Mouse (Mus musculus): Measurements from ENCODE around the gene Rere. TPM values are rescaled to one million over a fixed set of nuclear protein-coding genes. Genes with fewer than 3 reads are reported as not detected.

Rere gene
- polyA plus RNA-seq, 1 experiment: 58.8 TPM

DNA sequence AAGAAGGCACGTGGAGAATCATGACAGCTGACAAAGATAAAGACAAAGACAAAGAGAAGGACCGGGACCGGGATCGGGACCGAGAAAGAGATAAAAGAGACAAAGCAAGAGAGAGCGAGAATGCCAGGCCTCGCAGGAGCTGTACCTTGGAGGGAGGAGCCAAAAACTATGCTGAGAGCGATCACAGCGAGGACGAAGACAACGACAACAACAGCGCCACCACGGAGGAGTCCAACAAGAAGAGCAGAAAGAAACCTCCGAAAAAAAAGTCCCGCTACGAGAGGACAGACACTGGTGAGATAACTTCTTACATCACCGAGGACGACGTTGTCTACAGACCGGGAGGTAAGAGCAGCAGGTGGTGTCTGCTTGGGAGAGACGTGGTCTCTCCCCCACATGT, 124.9 kb downstream of the Rere start:
- no peaks in the 10 kb centered on the region; the same call in 1 of the 2 replicates for H3K36me3 ChIP-seq (ENCODE audit: control insufficient read depth, insufficient read depth, low read length)
- no peak for DNase-seq
- WGBS: 68% methylated on average over 21 of the region's 21 CpGs
- H3K4me3 ChIP-seq (ENCODE audit: insufficient read depth, low read depth, low read length): no peak overlapping the region
- H3K27me3 ChIP-seq (replicated peaks; ENCODE audit: control insufficient read depth, insufficient read depth, low read length): no peaks in the 10 kb centered on the region
- TF ChIP-seq CTCF (conservative IDR thresholded peaks at IDR 0.05; ENCODE audit: insufficient read depth, insufficient read length, low read depth, low read length): no peak; the same call in 1 of the 2 replicates
- no peak for TF ChIP-seq POLR2A (IDR thresholded peaks at IDR 0.05; ENCODE audit: low read depth, low read length)
- peaks cover 36% of the 10 kb centered on the region for H3K4me1 ChIP-seq (ENCODE audit: control insufficient read depth, insufficient read depth, low read length)
- no peak overlapping the region for H3K27ac ChIP-seq (ENCODE audit: insufficient read depth, low read depth, low read length)

DNA sequence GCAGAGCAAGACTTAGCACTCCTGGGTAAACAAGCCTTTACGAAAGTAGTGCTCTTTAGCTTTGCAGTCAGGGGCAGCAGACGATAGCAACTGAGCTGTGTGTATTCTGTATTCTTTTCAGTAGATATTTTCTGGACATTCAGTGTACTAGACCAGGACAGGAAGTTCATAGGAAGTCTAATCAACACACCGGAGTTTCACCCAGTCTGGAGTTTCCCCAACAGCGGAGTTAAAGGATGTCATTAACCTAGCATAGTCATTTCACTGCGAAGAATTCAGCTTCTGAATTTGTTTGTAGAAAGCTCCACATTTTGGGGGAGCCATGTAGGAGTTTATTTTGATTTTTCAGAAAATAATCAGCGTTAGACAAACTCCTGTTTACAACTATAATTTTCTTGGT, 125.4 kb downstream of the Rere start:
- H3K4me3 ChIP-seq (ENCODE audit: insufficient read depth, low read depth, low read length): no peak overlapping the region
- no peak overlapping the region for H3K27ac ChIP-seq (ENCODE audit: insufficient read depth, low read depth, low read length)
- 69% methylated on average over 6 of the region's 6 CpGs for WGBS

DNA sequence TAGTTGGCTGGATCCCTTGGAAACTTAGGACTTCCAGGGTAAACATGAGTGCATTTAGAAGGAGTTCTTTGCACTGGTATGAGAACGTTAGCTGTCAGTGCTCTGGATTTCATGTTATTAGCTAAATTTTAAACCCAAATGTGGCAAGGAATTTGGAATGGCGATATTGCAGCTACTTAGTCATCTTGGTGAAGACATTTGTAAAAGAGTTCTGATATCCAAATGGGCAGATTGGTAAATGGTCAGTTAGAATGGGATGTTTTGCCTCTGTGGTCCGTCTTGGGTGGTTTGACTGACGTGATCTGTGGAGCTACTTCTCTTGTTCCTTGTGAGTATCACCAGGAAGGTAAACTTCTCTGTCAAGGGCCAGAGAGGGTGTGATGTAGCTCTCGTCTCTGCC, 132.8 kb downstream of the Rere start:
- 46% methylated on average over 5 of the region's 5 CpGs for WGBS
- no peak for TF ChIP-seq CTCF (conservative IDR thresholded peaks at IDR 0.05; ENCODE audit: insufficient read depth, insufficient read length, low read depth, low read length)
- no peak for TF ChIP-seq POLR2A (IDR thresholded peaks at IDR 0.05; ENCODE audit: low read depth, low read length)
- Histone ChIP-seq H3K4me1 (ENCODE audit: control insufficient read depth, insufficient read depth, low read length) (peaks cover 27% of the 10 kb centered on the region), H3K4me3 (ENCODE audit: insufficient read depth, low read depth, low read length) (no peak overlapping the region), H3K27me3 (replicated peaks; ENCODE audit: control insufficient read depth, insufficient read depth, low read length) (no peaks in the 10 kb centered on the region), H3K27ac (ENCODE audit: insufficient read depth, low read depth, low read length) (peak overlapping the region; percentile 96), H3K36me3 (ENCODE audit: control insufficient read depth, insufficient read depth, low read length) (no peaks in the 10 kb centered on the region)
- DNase-seq: peak; percentile 63

More for the DNA sequence above, 125.4 kb downstream of the Rere start:
- DNase-seq: no peak
- TF ChIP-seq CTCF (conservative IDR thresholded peaks at IDR 0.05; ENCODE audit: insufficient read depth, insufficient read length, low read depth, low read length) (no peak), POLR2A (IDR thresholded peaks at IDR 0.05; ENCODE audit: low read depth, low read length) (no peak)
- H3K4me1 ChIP-seq (ENCODE audit: control insufficient read depth, insufficient read depth, low read length): peaks cover 32% of the 10 kb centered on the region
- H3K27me3 ChIP-seq (replicated peaks; ENCODE audit: control insufficient read depth, insufficient read depth, low read length): no peaks in the 10 kb centered on the region
- no peaks in the 10 kb centered on the region; the same call in 1 of the 2 replicates for H3K36me3 ChIP-seq (ENCODE audit: control insufficient read depth, insufficient read depth, low read length)

DNA sequence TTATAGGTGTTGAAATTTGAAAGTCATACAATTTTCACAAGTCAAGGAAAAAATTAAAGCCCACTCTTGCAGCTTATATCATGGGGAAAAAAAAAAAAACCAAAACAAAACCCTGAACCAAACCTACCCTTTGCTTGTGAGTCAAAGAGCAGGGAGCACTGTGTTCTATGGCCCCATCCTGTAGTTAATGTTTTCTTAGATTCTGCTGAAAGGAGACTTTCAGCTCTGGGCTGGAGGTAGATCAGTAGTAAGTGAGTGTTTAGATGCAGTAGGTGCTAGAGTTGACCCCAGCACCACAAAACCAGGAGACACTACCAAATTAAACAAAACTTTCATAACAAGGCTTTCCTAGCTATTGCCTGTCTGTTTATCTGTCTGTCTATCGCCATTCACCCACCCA, 133.3 kb downstream of the Rere start:
- 59% methylated on average over 1 of the region's 1 CpGs for WGBS
- Histone ChIP-seq H3K36me3 (ENCODE audit: control insufficient read depth, insufficient read depth, low read length) (no peaks in the 10 kb centered on the region), H3K27me3 (replicated peaks; ENCODE audit: control insufficient read depth, insufficient read depth, low read length) (no peaks in the 10 kb centered on the region), H3K27ac (ENCODE audit: insufficient read depth, low read depth, low read length) (peak overlapping the region; percentile 96), H3K4me3 (ENCODE audit: insufficient read depth, low read depth, low read length) (no peak overlapping the region), H3K4me1 (ENCODE audit: control insufficient read depth, insufficient read depth, low read length) (peaks cover 27% of the 10 kb centered on the region)
- peak; percentile 84 for DNase-seq
- no peak for TF ChIP-seq POLR2A (IDR thresholded peaks at IDR 0.05; ENCODE audit: low read depth, low read length)
- no peak for TF ChIP-seq CTCF (conservative IDR thresholded peaks at IDR 0.05; ENCODE audit: insufficient read depth, insufficient read length, low read depth, low read length)

DNA sequence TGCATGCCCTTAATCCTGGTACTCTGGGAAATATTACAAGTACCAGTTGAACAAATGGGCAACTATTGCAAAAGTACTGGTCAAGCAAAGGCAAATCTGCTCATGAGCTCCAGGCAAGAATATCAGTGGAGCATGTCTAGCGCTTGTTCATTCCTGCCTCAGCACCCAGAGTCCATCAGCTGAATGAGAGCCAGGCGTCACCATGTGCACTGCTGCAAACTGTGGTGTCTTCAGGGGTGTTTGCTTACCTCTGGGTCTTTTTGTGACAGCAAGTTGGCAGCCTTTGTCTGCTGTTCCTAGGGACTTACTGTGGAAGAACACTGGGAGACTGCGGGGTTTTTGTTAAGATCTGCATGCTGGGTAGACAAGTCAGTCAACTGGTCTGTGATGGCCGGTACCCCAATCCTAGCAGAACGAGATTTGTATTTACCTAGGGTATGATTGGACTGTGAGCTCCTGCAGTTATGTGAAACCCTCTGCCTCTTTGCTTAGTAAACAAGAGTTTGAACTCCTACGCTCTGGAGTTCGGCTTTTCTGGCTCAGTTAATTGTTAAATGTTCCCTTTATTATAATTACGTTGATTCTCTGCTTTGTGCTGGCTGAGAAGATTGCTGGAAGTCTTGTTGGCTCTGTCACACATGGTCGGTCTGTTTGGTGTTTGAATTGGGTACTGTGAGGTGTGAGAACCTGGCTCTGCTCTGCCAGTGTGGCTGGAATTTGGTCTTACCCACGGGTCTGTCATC, 134.0 kb downstream of the Rere start:
- Histone ChIP-seq H3K27me3 (replicated peaks; ENCODE audit: control insufficient read depth, insufficient read depth, low read length) (no peaks in the 10 kb centered on the region), H3K27ac (ENCODE audit: insufficient read depth, low read depth, low read length) (peak overlapping the region; percentile 96), H3K4me1 (ENCODE audit: control insufficient read depth, insufficient read depth, low read length) (peaks cover 29% of the 10 kb centered on the region), H3K4me3 (ENCODE audit: insufficient read depth, low read depth, low read length) (no peak overlapping the region), H3K36me3 (ENCODE audit: control insufficient read depth, insufficient read depth, low read length) (no peaks in the 10 kb centered on the region)
- no peak for TF ChIP-seq POLR2A (IDR thresholded peaks at IDR 0.05; ENCODE audit: low read depth, low read length)
- TF ChIP-seq CTCF (conservative IDR thresholded peaks at IDR 0.05; ENCODE audit: insufficient read depth, insufficient read length, low read depth, low read length): no peak
- DNase-seq: peak; percentile 87
- WGBS: 32% methylated on average over 10 of the region's 10 CpGs

DNA sequence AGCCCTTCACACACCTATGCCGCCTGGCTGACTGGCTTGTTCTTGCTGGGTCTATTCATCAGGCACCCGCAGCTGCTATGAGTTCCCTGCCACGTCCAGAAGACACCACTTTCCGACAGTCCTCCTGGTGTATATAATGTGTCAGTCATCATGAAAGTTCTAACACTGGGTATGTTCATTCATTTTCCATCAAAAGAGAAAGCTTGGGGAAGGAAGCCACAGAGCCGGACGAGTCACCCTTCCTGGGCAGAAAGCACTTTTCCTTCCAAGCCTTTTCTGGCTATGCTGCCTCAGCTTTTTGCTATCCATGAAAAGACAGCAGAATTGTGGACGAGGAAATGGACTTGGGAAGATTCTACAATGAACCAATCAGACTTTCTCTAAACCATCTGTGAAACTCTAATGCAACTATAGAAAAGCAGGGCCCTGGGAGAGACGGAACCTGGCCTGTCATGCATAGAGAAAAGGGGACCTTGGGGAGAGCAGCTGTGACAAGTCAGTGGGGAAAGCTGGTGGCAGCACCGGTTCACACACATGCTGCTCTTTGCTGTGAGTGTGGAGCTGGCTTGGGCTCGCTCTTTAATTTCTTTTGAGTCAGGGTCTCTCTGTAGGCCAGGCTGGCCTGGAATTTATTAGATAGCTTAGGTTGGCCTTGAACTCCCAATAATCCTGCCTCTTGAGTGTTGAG, 139.3 kb downstream of the Rere start:
- Histone ChIP-seq H3K36me3 (ENCODE audit: control insufficient read depth, insufficient read depth, low read length) (no peaks in the 10 kb centered on the region), H3K4me1 (ENCODE audit: control insufficient read depth, insufficient read depth, low read length) (peaks cover 13% of the 10 kb centered on the region; the same call in 1 of the 2 replicates), H3K27me3 (replicated peaks; ENCODE audit: control insufficient read depth, insufficient read depth, low read length) (no peaks in the 10 kb centered on the region), H3K27ac (ENCODE audit: insufficient read depth, low read depth, low read length) (no peak overlapping the region), H3K4me3 (ENCODE audit: insufficient read depth, low read depth, low read length) (no peak overlapping the region)
- no peak for TF ChIP-seq POLR2A (IDR thresholded peaks at IDR 0.05; ENCODE audit: low read depth, low read length)
- no peak for TF ChIP-seq CTCF (conservative IDR thresholded peaks at IDR 0.05; ENCODE audit: insufficient read depth, insufficient read length, low read depth, low read length)
- WGBS: 67% methylated on average over 10 of the region's 10 CpGs
- DNase-seq: no peak
